Mouse (Mus musculus) lung, postnatal 0 days (tissue): Measurements from ENCODE around the gene Ndufa9.

Source experiments
- CTCF ChIP-seq: IDR thresholded peaks from 2 replicates; pipeline ENCODE4 v1.5.1; 2016; ENCODE audit warnings: antibody characterized with exemption, mild to moderate bottlenecking
- EP300 ChIP-seq: IDR thresholded peaks from 2 replicates; pipeline ENCODE4 v1.6.1; 2016; ENCODE audit warnings: antibody characterized with exemption, mild to moderate bottlenecking, control low read depth

DNA sequence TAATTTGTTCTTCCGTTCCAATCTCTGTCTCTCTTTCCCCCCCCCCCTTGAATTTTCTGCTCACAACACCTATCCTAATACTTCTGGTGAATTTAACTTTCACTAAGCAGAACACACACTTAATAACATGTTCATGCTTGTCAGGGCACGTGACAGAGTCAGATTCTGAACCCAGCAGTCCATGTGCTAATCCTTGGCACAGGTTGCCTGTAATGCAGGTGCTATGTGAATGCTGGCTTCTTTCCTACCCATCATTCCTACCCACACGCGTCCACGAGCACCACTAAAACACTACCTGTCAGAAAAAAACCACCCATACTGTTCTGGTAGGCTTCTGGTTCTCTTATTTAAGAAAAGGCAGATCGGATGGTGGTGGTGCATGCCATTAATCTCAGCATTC, 54.2 kb downstream of the Ndufa9 start:
- TF ChIP-seq EP300 (no peak), CTCF (no peak)
